Mouse (Mus musculus) ES-Bruce4 (cell line): ENCODE results near the gene Naa15.

Experiments
- CTCF ChIP-seq: IDR thresholded peaks from one replicate; pipeline ENCODE4 v1.8.1; 2011; ENCODE audit warnings: low read depth, low read length
- EP300 ChIP-seq: IDR thresholded peaks from 2 replicates; pipeline ENCODE4 v1.6.1; 2011; ENCODE audit warnings: low read depth, low read length; ENCODE audit not compliant: insufficient read depth

GRCm38 (mm10) chr3:51380660-51381014, 34.3 kb upstream of the Naa15 start:
- TF ChIP-seq CTCF (no peak), EP300 (no peak)
